Mouse (Mus musculus): Measurements from ENCODE around the gene Uba52.
"Not testable (repeated sequence)": the region's sequence is repeated elsewhere in the genome, so short reads cannot be mapped to it uniquely, and the experiment has no call there.

Uba52 gene

GRCm38 (mm10) chr8:70534281-70534680 lies 23.7 kb upstream of the Uba52 start:
- DNase-seq (ENCODE audit: low read depth, low spot score) = no peak

GRCm38 (mm10) chr8:70530314-70530713 lies 19.7 kb upstream of the Uba52 start:
- no peak for DNase-seq (ENCODE audit: low read depth, low spot score)

- no peak for DNase-seq (ENCODE audit: low read depth, low spot score)
These were observed 19.1 kb upstream of the Uba52 start for GRCm38 (mm10) chr8:70529741-70530161.

- DNase-seq (ENCODE audit: low read depth, low spot score) = no peak
These were observed 18.7 kb upstream of the Uba52 start for GRCm38 (mm10) chr8:70529299-70529698.

- DNase-seq (ENCODE audit: low read depth, low spot score) = no peak
These were observed 17.7 kb upstream of the Uba52 start for GRCm38 (mm10) chr8:70528182-70528797.

GRCm38 (mm10) chr8:70527512-70528181 lies 17.0 kb upstream of the Uba52 start, which contains the start of the genes Fkbp8 and Kxd1:
TSS of gene Fkbp8 (plus strand) at chr8:70527724.
TSS of gene Kxd1 (minus strand) at chr8:70527956.
- DNase-seq (ENCODE audit: low read depth, low spot score) = peak; percentile 90

GRCm38 (mm10) chr8:70527111-70527511 lies 16.5 kb upstream of the Uba52 start:
- no peak for DNase-seq (ENCODE audit: low read depth, low spot score)

GRCm38 (mm10) chr8:70522592-70523403 lies 12.2 kb upstream of the Uba52 start:
- DNase-seq (ENCODE audit: low read depth, low spot score) = peak; percentile 92

- no peak for DNase-seq (ENCODE audit: low read depth, low spot score)
These were observed 9.0 kb upstream of the Uba52 start for GRCm38 (mm10) chr8:70519606-70520005.

- no peak for DNase-seq (ENCODE audit: low read depth, low spot score)
These were observed 8.4 kb upstream of the Uba52 start for GRCm38 (mm10) chr8:70519043-70519442.

GRCm38 (mm10) chr8:70517940-70518643 lies 7.5 kb upstream of the Uba52 start:
- DNase-seq (ENCODE audit: low read depth, low spot score) = no peak

GRCm38 (mm10) chr8:70513441-70513840 lies 2.8 kb upstream of the Uba52 start:
- DNase-seq (ENCODE audit: low read depth, low spot score) = no peak

- no peak for DNase-seq (ENCODE audit: low read depth, low spot score)
These were observed 1.8 kb upstream of the Uba52 start for GRCm38 (mm10) chr8:70512253-70512903.

GRCm38 (mm10) chr8:70511770-70512169 lies 1.2 kb upstream of the Uba52 start:
- DNase-seq (ENCODE audit: low read depth, low spot score) = no peak

GRCm38 (mm10) chr8:70511174-70511573 lies 573 bp upstream of the Uba52 start:
- not testable (repeated sequence) for DNase-seq (ENCODE audit: low read depth, low spot score)

GRCm38 (mm10) chr8:70509281-70509952 lies 1.2 kb downstream of the Uba52 start:
- DNase-seq (ENCODE audit: low read depth, low spot score) = no peak

- DNase-seq (ENCODE audit: low read depth, low spot score) = no peak
These were observed 3.6 kb downstream of the Uba52 start for GRCm38 (mm10) chr8:70507027-70507393.

- peak; percentile 87 for DNase-seq (ENCODE audit: low read depth, low spot score)
These were observed 4.1 kb downstream of the Uba52 start, which contains the start of gene Rex1bd for GRCm38 (mm10) chr8:70506328-70507026. TSS of gene Rex1bd (minus strand) at chr8:70506752.

GRCm38 (mm10) chr8:70505698-70506327 lies 4.8 kb downstream of the Uba52 start:
- DNase-seq (ENCODE audit: low read depth, low spot score) = no peak

GRCm38 (mm10) chr8:70504851-70505250 lies 5.8 kb downstream of the Uba52 start:
- DNase-seq (ENCODE audit: low read depth, low spot score) = peak; percentile 75

Measured in retina, postnatal 7 days (tissue).